9 mouse cellular contexts compared by ENCODE assay signal in the genomic region with DNA sequence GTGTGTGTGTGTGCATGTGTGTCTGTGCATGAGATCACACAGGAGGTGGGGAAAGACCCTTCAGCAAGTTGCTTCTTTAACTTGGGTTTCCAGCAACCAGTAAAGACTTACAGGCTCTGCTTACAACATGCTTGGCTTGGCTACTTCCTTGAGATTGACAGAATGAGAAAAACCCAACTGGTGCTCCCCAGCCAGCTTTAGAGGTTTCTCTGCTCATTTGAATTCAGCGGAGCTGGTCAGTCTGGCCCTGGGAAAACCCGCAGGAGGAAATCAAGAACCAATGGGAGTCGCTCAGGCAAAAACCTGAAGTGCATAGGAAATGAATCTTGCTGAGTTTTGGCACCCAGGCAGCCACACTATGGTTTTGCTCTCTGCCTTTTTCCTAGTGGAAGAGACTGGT.
DNase-seq lines count a peak whose midpoint lies in the region; ATAC-seq lines count a peak whose summit lies in the region.
"Had no signal": no experiment of that assay in that cellular context is flagged by ENCODE, and none has a peak within 500 bp of the region (broad histone marks: within the 10 kb centered on the region; RNA-seq: fewer than 3 reads in every experiment).

No protein-coding gene starts in this region.

- H3K4me2 ChIP-seq in forebrain, embryonic 14.5 days (ENCODE audit: low read length) = no peak overlapping the region
- no peak overlapping the region for H3K4me2 ChIP-seq in hindbrain, embryonic 13.5 days
- H3K4me2 ChIP-seq in neural tube, embryonic 12.5 days (replicated peaks) = no peak overlapping the region; the same call in 1 of the 2 replicates

- intact Hi-C loops in left cerebral cortex, postnatal 14 days (cut with DNase I) = no loop called here

- H3K9ac ChIP-seq in forebrain, embryonic 14.5 days (ENCODE audit: low read length) = no peak overlapping the region
- H3K9ac ChIP-seq in hindbrain, embryonic 13.5 days = no peak overlapping the region
- no peak overlapping the region for H3K9ac ChIP-seq in neural tube, embryonic 12.5 days

- peak overlapping the region; percentile 52; the same call in 1 of the 2 replicates for H3K27ac ChIP-seq in forebrain, embryonic 14.5 days (ENCODE audit: low read depth, low read length)
- H3K27ac ChIP-seq in hindbrain, embryonic 13.5 days = peak overlapping the region; percentile 73
- H3K27ac ChIP-seq in neural tube, embryonic 12.5 days = 0 out of 2 replicates have a peak overlapping the region, but pooled peaks have one; percentile 20
- H3K27ac ChIP-seq: macrophage had no signal

- peaks cover 23% of the 10 kb centered on the region for H3K4me1 ChIP-seq in forebrain, embryonic 14.5 days (ENCODE audit: control insufficient read depth, insufficient read depth, low read length)
- H3K4me1 ChIP-seq in hindbrain, embryonic 13.5 days (replicated peaks) = peaks cover 32% of the 10 kb centered on the region
- H3K4me1 ChIP-seq in neural tube, embryonic 12.5 days = peaks cover 25% of the 10 kb centered on the region

- 9% methylated on average over 3 of the region's 3 CpGs for WGBS in forebrain, embryonic 14.5 days
- 18% methylated on average over 3 of the region's 3 CpGs for WGBS in hindbrain, embryonic 13.5 days
- 31% methylated on average over 3 of the region's 3 CpGs for WGBS in neural tube, embryonic 12.5 days

- H3K36me3 ChIP-seq in forebrain, embryonic 14.5 days (ENCODE audit: control insufficient read depth, insufficient read depth, low read length) = no peaks in the 10 kb centered on the region
- H3K36me3 ChIP-seq in hindbrain, embryonic 13.5 days = no peaks in the 10 kb centered on the region
- no peaks in the 10 kb centered on the region for H3K36me3 ChIP-seq in neural tube, embryonic 12.5 days

- H3K4me3 ChIP-seq in forebrain, embryonic 14.5 days (ENCODE audit: low read depth, low read length) = no peak overlapping the region
- no peak overlapping the region for H3K4me3 ChIP-seq in hindbrain, embryonic 13.5 days
- H3K4me3 ChIP-seq in neural tube, embryonic 12.5 days = no peak overlapping the region

- peak; percentile 83 for ATAC-seq in forebrain, embryonic 14.5 days
- ATAC-seq in hindbrain, embryonic 13.5 days (ENCODE audit: low FRiP score) = peak; percentile 68
- ATAC-seq in neural tube, embryonic 12.5 days (ENCODE audit: low FRiP score, low read depth) = peak; percentile 38
- no peak for ATAC-seq in erythroid progenitor cell, adult 5-6 weeks (replicated peaks; ENCODE audit: low FRiP score, poor library complexity, severe bottlenecking)
- ATAC-seq: inflammation-experienced regulatory T-cells, adult 6 months had no signal

- DNase-seq in left cerebral cortex, postnatal 14 days (ENCODE audit: low spot score in 2 of 2) = peak; percentile 35 to 47
- DNase-seq in left cerebral cortex, adult 11 months (ENCODE audit: low spot score) = no peak
- DNase-seq in forebrain, embryonic 14.5 days (ENCODE audit: low spot score) = peak; percentile 82
- no peak for DNase-seq in spleen, postnatal 4 days (ENCODE audit: low spot score in 2 of 2)

- no peaks in the 10 kb centered on the region for H3K27me3 ChIP-seq in forebrain, embryonic 14.5 days (replicated peaks; ENCODE audit: control insufficient read depth, insufficient read depth, low read length)
- H3K27me3 ChIP-seq in hindbrain, embryonic 13.5 days = no peaks in the 10 kb centered on the region
- H3K27me3 ChIP-seq in neural tube, embryonic 12.5 days (replicated peaks) = no peaks in the 10 kb centered on the region

- H3K9me3 ChIP-seq in forebrain, embryonic 14.5 days (replicated peaks; ENCODE audit: control insufficient read depth, low read length) = no peaks in the 10 kb centered on the region
- H3K9me3 ChIP-seq in hindbrain, embryonic 13.5 days = no peaks in the 10 kb centered on the region
- H3K9me3 ChIP-seq in neural tube, embryonic 12.5 days = no peaks in the 10 kb centered on the region

Comparison
In these comparisons a context has a peak if more than half of its experiments do, and no peak if none do; other contexts are left out.
1. DNase-seq: peak in left cerebral cortex, postnatal 14 days (2 of 2) and forebrain, embryonic 14.5 days (single experiment); none in left cerebral cortex, adult 11 months (single experiment) and spleen, postnatal 4 days (0 of 2).
2. H3K27ac ChIP-seq: peak in every context shown above with its lines; median percentile 73 in hindbrain, embryonic 13.5 days; 52 in forebrain, embryonic 14.5 days; 20 in neural tube, embryonic 12.5 days.